Mouse (Mus musculus) liver, embryonic 18 days (tissue): Measurements from ENCODE around the gene Gm20532. TPM values are rescaled to one million over a fixed set of nuclear protein-coding genes. Genes with fewer than 3 reads are reported as not detected.

Experiments
- polyA plus RNA-seq: library from polyadenylated mRNA; depleted of rRNA; stranded (reverse); fragments of >200 nt; gene quantifications from 2 replicates; pipeline ENCODE4 v1.2.3, GENCODE M21; 2012; rRNA removed

The Gm20532 gene
- polyA plus RNA-seq, result not detected in 2 replicates

DNA sequence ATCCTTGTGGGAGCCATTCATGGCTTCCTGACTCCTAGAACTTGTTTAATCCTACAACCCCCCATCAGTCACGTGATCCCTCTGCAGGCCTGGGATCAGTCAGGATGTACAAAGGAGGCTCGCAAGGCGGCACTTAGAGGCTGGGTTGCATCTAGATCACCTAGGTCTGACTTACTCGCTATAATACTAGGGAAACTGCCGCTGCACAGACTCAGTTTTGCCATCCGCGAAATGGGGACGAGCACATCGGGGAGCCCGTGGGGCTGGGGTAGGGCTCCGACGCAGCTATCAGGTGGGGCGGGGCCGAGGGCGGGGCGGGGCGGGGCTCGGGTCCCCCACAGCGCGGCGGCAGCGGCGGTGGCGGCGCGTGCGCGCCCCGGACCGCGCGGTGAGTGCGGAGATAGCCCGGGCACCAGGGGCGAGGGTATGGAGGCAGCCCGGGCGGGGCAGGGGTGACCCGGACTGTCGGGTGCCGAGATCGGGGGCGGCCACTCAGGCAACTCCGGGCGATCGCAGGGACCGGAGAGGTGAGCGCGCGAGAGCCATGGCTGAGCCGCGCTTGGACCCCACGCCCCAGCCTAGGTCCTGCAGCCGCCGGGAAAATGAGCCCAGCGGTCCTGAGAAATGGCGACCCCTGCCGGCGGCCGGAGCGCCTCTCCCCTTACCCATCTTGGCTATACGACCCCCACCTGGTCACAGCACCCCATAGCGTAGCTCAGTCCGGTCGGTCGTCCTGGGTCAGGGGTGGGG lies at the start of gene Gm20532:
Gm20532 (plus strand) TSS at position 346 of the 750 bp plus-strand sequence.

GRCm38 (mm10) chr2:26579714-26580113 lies 6.7 kb upstream of the Gm20532 start, which contains the start of gene Egfl7:
Gene Egfl7, plus strand, starts transcription at chr2:26580014.

GRCm38 (mm10) chr2:26603720-26604671 lies 17.6 kb downstream of the Gm20532 start, which contains the start of gene Agpat2:
Gene Agpat2, minus strand, starts transcription at chr2:26604417.

GRCm38 (mm10) chr2:26627921-26628739 lies 41.7 kb downstream of the Gm20532 start, which contains the start of gene Fam69b:
Gene Fam69b, plus strand, starts transcription at chr2:26628457.

DNA sequence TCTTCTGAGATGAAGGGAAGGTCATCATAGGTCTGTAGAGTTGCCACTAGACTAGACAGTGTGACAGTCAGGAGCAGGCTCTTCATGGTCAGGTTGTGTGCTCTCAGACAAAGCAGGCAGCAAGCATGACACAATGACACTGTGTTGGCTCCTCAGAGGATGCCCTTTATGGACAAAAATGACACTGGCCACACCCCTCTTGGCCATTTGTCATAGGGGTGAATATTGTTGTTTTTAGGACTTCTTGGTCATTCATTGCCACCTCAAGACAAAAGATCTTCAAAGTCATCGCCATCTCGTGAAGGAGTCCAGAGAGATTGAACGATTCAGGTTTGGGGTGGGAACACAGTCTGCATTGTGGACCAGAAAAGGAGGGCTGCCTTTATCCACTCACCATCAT lies 84.7 kb downstream of the Gm20532 start, which contains the start of gene Lcn4:
Lcn4 (minus strand) TSS at position 101 of the 400 bp plus-strand sequence.

Other genes starting within 250 kb of the Gm20532 start
- 7.0 and 7.3 TPM in 2 replicates for gene Dnlz, start 234.5 kb upstream of the Gm20532 start, polyA plus RNA-seq
- 9.9 and 14.2 TPM in 2 replicates for gene Card9, start 225.7 kb upstream of the Gm20532 start, polyA plus RNA-seq
- 9.1 and 9.5 TPM in 2 replicates for gene Snapc4, start 206.0 kb upstream of the Gm20532 start, polyA plus RNA-seq
- 33.9 and 35.0 TPM in 2 replicates for gene Entr1, start 197.3 kb upstream of the Gm20532 start, polyA plus RNA-seq
- gene Pmpca, start 197.3 kb upstream of the Gm20532 start, polyA plus RNA-seq, result 33.4 and 35.6 TPM in 2 replicates
- gene Inpp5e, start 177.4 kb upstream of the Gm20532 start, polyA plus RNA-seq, result 6.1 and 7.1 TPM in 2 replicates
- 16.5 and 19.2 TPM in 2 replicates for gene Sec16a, start 141.4 kb upstream of the Gm20532 start, polyA plus RNA-seq
- gene Notch1, start 70.0 kb upstream of the Gm20532 start, polyA plus RNA-seq, result 2.4 and 3.3 TPM in 2 replicates
- 98.2 and 103 TPM in 2 replicates for gene Egfl7, start 6.6 kb upstream of the Gm20532 start, polyA plus RNA-seq
- gene Agpat2, start 17.8 kb downstream of the Gm20532 start, polyA plus RNA-seq, result 113 and 116 TPM in 2 replicates
- gene Fam69b, start 41.8 kb downstream of the Gm20532 start, polyA plus RNA-seq, result 0.87 and 1.0 TPM in 2 replicates
- not detected in 2 replicates for gene Lcn4, start 84.6 kb downstream of the Gm20532 start, polyA plus RNA-seq